Mouse (Mus musculus) lung, postnatal 4 days (tissue): ENCODE measurements around the gene Pgs1.
A peak's percentile ranks its signal among the peaks of the same experiment; 100 is the strongest.

Experiments
- DNase-seq, 2 experiments: peaks; one replicate each; pipeline ENCODE4 v3.0.0; 2021

Gene Pgs1

DNA sequence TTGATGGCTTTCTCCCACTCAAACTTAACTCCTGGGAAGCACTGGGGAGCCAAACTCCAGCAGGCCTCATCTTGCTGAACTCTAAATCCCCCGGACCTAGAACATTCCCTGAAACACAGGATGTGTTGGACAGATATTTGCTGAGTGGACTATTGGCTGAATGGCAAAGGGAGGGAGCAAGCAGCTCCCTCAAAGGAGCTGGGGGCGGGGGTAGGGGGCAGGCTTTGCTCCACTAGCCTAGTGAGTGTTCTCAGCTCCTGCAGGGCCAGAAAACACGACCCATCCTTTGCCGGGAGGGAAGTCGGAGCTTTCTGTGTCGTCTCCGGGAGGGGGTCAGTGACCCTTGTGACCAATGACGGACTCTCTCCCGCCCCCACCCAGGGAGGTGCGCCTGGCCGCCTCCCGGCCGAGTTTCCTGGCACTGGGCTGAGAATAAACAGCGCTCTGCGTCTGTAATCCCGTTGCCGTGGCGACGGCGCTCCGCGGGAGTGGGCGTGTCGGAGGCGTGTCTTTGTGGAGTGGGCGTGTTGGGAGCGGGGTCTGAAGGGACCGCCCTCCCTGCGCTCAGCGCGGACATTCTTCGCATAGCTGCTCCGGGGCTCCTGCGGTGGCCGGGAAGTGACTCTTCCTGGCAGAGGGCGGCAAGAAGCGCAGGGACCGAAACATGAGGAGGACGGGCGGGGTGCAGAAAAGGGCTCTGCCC, 22.9 kb upstream of the Pgs1 start:
- peak; percentile 99 to 100 for DNase-seq

DNA sequence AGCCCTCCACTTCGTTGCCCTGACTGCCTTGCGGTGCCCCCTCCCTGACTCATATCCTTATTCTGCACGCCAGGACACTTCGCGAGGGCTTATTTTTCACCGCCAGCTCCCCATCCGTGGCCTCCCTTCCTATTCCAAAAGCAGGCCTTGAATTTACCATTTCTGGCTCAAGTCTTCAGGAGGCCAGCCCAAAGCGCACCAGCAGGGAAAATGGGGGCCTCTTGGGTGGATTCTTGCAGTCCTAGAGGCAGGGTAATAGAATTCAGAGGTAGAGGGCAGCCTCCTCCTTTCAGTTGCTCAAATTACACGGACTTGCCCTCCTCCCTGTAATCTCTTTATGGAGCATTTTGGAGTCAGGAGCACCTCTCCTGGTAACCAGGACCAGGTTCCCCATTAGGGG, 22.2 kb upstream of the Pgs1 start:
- DNase-seq = no peak

DNA sequence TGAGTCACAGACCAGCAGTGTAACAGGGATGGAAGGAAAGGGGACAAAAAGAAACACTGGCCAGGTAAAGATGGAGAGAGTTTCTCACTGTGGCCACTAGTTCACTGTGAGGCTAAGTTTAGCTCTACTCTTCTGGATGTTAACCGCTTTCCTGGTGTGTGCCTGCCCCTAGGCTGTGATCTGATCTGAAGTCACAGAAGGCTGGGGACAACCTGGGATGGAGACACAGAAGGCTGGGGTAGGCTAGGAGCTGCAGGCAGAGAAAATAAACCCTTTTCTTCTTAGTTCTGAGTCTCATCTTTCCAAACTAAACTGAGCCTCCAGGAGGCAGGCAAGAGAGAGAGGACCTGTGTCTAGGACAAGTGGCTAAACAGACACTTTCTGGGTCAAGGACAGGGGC, 21.8 kb upstream of the Pgs1 start:
- no peak for DNase-seq

DNA sequence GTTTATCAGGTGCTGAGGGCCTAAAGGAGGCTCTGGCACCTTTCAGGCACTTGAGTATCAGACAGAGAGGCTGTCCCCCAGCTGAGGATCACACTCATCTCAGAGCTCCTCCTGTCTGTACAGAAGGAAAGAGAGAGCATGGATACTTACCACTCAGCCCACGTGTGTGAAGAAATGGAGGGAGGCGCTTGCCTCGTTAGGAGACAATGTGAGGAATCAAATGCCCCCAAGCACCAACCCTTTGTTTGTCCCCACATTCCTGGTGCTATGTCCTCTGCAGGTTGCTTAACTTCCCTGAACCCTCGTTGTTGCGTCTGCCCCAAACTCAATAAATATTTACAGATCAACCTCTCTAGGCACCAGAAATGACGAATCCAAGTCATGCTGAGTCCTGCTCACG, 21.0 kb upstream of the Pgs1 start:
- DNase-seq = no peak

DNA sequence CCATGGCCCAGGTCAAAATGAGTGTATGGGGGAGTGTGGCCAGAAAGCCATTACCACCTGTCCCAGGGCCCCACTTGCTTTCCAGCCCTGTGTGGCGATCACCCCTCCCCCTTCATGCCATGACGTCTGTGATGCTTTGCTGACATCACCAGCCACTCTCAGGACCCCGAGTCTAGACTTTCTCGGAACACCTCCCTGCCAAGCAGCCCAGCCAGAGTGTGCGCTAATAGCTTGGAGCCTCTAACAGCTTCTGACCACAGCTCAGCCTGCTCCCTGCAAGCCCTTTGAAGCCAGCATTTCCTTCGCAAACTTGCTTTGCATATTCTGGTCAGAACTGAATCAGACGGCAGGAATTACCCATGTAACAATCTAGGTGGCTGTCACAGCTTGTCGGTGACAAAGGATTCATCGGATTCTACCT, 20.5 kb upstream of the Pgs1 start:
- peak; percentile 44 to 48 for DNase-seq

DNA sequence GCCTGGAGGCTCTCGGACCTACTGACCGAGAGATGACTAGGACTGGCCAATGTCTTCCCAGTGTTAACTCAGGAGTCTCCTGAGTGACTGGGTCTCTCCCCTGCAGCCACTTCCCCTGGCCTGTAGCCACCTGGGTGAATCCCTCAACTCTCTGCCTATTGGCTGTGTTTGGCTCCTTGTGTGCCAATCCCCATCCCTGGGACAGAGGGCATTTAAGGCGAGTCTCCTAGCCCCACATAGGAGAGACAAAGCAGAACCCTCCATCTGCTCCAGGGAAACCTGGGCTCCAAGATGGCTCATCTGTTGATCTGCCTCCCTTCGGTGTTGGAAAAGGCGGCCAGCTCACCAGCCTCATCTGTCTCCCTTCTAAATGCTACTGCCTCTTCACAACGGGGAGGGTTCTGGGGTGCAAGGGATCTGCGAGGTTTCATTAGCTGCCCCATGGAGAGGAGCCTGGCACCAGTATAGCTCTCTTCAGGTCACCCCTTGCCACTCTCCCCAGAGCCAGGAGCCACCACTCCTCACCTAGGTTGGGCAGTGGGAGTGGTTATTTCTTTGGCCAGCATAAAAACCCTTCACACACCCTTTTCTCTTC, 19.5 kb upstream of the Pgs1 start:
- DNase-seq = no peak

DNA sequence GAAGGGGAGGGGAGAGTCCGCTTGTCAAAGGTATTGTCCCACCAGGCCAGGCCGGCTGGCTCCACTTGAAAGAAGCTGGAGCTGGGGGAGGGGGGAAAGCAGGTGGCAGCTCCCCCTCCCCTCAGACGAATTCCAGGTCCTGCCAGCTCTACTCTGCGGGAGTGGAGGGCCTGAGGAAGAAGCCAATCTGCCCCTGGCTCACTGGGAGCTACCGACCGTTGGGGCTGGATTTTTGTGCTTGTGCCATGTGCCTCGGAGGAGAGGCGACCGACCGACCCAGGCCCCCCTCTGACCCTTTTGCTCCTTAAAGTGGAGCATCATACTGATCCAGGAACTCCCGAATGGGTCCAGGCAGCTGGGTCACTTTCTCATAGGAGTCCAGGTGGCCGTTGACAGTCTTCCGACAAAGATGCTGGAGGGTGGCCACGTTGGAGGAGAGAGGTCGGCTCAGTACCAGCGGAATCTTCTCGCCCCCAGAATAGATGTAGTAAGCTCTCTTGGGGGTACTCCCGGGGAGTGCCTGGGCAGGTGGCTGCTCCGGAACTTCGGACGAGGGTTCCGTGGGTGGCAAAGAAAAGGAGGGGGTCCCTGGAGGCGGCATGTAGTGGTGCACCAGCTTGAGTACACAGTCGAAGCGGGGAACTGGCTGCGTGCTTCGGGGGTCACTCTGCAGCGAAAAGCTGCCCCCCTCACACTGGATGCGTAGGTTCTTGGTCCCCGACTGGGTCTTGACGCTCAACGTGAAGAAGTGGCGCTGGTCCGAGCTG, 18.7 kb upstream of the Pgs1 start:
- peak; percentile 31 to 35 for DNase-seq

DNA sequence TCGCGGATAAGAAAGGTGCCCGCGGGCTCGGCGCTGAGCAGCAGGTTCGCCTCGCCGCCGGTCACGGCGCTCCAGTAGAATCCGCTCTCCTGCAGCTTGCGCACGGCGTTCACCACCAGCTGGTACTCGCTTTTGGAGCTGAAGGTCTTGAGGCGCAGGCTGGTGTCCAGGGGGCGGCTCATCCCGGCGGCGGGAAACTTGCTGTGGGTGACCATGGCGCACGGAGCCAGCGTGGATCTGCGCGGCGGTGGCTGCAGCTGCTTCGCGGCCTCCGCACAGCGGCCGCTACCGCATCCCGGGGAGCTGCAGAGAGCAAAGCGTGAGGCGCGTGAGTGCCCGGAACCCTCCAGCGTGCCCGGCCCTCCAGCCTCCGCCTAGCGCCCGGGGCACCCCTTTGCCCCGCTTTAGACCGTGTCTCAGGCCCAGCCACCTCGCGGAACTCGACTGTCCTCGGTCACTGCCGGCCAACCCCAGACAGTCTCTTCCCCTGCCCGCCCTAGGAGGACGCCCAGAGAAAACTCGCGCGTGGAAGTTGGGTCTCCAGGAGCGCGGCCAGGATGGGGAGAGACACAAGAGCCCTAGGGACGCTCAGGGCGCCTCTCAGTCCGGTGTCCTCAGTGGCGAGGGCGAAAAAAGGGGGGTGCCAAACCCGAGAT, 17.9 kb upstream of the Pgs1 start:
- DNase-seq = peak; percentile 68

DNA sequence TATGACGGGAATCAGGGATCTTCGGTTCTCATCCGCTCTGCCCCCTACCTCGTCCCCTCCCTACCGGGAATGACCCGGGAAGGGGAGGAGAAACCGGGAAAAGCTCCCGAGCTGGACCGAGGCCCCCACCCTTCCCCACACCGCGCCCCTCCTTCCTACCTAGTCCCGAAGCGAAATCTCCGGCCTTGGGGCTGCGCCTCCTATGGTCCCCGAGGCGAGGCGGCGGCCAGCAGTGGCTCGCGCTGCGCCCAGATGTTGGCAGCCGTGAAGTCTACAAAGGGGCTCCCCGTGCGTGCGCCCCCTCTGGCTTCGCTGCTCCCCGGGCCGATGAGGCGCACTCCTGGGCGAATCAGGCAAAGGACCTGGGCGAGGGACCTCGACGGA, 17.4 kb upstream of the Pgs1 start:
- no peak for DNase-seq

DNA sequence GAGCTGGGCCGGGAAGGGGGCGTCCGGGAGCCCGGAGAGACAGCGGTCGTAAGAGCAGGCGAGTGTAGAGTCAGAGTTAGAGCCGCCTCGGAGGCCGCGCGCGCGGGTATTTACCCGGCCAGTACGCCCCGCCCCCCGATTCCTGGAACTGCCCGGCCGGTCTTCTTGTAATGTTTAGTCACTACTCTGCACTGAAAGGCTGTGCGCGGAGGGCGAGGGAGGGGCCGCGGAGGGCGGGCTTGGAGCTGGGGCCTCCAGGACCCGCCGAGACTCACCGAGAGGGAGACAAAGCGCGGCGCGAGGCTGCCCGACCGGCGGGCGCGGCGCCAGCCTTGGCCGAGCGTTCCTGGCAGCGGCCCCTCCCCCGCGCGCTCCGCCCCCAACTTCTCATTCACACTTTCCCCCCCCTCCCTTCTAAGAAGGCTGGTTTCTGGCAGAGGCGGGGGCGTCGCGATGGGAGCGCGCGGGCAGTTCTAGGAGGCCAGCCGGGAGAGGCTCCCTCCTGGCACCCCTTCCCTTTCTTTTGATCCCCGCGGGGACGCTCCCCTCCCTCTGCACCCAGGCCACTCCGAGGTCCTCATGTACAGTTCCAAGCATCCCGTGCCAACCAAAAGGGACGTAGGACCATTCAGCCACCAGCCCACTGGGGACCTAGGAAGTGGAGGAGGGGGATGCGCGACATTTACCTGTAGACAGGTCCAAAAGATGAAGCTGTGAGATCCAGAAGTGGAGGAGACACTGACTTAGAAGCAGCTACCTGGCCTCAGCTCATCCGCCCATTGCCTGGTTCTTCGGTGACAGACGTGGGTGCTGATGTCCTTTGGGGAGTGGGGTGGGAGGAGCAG, 16.8 kb upstream of the Pgs1 start:
- DNase-seq = peak; percentile 99 to 100

DNA sequence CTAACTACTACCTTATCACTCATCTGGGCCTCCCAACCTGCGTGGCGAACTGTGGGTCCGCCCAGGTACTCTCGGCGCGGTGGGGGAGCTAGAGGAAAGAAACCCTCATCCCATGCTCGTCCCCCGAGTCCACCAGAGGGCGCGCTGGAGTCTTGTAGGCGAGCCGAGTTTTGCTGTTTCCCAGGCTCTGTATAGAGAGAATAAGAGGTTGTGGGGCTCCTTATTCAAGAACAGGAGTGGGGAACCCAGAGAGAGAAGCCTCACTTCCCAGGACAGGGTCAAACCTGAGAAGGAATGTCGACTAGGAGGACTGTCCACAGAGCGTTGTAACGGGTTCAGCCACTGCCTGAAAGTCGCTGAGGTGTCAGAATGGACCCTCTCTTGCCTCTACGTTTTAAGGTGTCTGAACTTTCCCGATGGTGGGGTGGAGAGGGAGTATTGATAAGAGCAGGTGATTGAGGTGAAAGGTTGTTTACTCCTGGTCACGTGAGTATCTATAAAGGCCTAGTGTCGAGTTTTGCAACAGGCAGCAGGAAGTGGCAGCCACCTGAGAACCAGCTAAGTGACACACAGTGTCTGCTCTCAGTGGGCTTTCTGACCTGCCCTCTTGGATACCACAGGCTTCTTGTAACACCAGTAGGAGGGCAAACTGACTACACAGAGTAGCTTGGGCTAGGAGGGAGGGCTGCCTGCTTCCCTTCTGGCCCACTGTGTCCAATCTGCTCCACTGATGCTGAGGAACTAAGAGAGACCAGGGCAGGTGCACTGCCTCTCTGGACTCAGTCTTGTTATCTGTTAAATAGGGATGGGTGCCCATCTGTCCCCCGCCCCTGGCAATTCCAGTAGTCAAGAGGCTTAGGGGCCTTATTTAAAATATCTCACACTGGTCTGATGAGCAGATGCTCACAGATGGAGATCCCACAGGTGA, 15.9 kb upstream of the Pgs1 start, which contains the start of gene Socs3:
TSS of gene Socs3 (minus strand) at position 103 of the 928 bp plus-strand sequence.
- peak; percentile 91 to 95 for DNase-seq

DNA sequence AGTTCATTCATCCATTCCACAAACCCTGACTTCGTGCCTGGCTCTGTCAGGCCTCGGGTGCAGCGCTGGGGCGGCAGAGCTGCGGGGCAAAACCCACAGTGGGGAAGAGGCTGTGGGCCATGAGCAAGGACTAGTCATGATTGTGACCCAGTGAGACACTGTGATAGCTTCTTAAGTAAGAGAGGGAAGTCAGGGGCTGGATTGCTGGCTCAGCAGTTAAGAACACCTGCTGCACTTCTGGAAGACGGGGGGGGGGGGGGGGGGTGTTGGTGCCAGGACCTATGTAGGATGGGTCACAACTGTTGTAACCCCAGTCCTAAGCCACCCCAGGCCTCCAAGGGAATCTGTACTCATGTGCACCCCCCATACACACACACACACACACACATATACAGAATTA, 15.0 kb upstream of the Pgs1 start:
- DNase-seq = no peak

DNA sequence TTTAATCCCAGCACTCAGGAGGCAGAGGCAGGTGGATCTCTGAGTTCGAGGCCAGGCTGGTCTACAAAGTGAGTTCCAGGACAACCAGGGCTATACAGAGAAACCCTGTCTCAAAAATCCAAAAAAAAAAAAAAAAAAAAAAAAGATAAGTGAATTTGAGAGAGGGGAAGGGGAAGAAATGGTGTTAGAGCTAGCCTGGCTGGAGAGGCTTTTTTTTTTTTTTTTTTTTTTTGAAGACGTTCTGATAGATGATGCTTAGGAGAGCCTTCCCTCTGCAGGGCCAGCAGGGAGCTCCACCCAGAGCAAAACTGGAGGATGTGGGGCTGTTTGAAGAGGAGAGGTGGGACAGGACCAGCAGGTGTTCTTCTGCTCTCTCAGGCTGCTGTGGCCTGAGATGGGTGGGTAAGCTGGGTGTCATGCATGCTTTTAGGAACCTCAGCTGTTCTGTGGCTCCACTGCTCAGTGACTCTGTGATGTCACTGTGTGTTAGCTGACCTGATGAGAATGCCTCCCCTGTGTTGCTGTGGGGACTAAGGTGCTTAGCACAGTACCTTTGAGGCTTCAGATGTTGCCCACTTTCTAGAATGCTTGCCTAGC, 14.3 kb upstream of the Pgs1 start:
- DNase-seq = no peak

DNA sequence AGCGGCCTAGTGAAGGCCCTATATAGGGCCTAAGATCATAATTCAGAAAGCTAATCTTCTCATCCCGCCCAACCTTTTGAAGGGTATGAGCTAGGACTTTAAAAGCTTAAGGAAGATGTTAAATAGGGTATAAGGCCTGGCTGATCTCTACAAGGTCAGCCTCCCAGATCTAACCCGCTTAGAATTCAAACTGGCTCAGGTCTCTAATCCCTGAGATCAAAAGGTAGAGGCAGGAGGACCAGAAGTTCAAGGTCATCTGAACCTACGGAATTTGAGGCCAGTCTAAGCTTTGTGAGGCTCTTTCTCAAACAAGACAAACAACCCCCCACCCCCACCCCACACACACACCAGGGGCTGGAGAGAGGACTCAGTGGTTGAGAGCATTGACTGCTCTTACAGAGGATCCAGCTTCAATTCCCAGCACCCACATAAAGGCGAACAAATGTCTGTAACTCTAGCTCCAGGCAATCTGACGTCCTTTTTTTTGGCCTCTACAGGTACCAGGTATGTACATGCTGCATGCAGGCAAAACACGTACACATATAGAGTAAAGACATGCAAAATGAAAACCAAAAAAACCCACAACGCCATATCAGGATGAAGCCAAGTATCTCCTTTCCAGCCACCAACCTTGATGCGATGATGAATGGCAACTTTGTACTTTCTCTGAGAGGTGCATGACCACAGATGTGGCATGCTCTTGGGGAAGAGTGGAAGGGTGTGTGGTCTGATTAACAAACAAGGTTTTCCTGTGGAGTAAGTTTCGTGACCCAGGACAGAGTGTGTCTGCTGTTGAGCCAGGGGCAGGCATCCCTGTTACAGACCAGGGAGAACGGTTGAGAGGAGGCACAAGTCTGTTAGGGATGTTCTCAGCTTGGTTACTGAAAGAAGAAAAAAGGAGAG, 13.2 kb upstream of the Pgs1 start:
- no peak for DNase-seq

DNA sequence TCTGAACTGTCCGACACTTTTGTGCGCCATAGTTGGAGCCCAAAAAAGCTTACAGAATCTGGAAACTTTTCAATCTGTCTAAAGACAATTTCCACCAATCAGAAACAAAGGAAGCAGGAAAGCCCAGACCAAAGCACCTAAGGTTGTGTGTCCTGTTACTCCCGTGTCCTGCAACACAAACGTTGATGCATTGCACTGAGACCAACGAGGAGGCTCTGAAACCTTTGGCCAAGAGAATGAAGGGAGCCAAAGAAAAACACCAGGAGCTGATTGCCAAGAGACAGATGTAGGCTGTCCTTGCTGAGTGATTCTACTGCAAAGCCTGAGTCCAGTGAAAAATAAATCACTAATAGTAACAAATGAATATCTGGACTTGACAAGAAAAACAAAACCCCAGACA, 12.5 kb upstream of the Pgs1 start:
- DNase-seq = no peak

DNA sequence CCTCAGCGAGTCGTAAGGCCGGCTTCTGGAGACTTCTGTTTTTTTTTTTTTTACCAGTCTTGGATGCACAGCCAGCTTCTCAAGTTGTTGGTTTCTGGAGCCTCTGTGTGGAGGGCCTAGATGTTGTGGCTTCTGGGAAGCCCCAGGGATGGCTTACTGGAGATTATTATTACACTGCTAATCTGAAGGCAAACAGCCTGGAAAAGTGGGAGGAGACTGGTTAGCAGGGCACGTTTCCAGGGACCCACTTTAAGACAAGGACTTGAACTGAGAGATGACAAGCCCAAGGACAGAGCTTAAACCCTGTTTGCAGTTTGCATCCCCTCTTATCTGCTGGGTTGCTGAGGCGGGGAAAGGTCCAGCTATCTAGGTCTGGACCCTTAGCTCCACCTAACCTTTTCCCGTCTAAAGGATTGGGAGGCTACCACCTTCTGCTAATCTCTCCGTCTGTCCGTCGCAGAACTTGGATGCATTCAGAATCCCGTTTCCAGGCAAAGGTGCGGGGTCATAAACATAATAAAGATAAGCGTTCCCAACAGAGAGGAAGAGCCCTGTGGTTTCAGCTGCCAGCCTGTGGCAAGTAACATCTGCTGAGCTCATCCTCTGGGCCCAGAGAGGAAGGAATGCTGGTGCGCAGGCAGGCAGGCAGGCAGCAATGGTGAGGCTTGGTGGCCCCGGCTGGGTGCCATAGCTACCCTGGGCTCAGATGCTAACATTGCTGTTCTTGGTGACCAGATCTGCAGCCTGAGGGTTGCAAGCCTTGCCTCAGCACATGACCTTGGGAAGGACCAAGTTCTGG, 11.6 kb upstream of the Pgs1 start:
- no peak for DNase-seq

DNA sequence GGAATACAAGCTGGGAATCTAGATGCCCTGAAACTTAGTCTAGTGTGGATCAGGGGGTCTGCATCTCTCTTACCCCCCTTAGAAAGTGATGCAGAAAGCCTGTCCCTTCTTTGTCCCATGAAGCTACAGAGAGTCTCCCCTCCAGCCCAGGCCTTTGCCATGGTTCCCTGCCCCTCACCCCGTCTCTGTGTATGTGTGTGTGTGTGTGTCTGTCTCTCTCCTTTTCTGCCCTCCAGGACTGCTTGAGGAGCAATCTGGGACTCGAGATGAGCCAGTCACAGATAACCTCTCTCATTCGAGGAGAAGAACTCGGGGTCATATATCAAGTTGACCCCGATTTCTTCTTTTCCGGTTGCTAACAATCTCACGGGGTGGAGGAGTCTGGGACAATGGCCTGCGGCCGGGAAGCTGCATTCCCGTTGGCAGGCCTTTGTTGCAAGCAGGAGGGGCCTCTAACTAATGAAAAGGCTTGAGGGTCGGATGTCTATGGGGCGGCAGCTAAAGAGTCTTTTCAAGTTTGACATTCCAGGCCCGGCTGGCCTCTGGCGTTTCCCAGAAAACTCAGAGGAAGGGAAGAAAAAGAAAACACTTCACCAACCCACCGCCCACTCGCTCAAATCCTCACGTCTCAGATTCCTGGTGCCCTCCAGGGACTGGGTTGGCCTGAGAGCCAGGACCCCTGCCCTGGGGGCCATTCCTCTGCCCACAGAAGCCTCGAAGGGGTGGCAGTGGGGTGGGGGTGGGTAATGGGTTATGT, 10.7 kb upstream of the Pgs1 start:
- peak; percentile 33 to 63 for DNase-seq

DNA sequence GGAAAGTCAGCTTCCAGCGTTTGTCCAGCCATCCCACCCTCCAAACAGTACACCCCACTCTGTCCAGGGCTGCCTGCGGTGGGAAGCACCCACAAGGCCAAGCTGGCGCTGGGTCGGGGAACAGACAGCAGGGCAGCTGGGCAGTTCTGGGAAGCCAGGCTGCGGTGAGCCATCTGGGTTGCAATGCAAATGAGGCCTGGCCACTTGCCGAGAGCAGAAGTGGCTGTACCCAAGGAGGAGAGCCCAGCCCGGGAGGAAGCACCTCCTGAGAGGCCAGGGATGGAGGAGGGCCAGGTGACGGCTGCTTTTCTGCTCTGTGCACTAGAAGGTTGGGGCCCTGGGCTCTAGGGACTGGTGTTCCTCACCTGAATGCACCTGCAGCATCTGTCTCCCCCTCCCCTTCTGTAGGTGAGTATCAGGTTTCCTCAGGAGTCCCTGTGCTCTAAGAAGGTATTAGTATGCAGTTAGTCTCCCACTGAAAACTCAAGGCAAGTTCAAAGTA, 10.0 kb upstream of the Pgs1 start:
- peak; percentile 84 to 89 for DNase-seq
